Mouse (Mus musculus): Measurements from ENCODE around the gene Tk2. TPM values are rescaled to one million over a fixed set of nuclear protein-coding genes. Genes with fewer than 3 reads are reported as not detected.
"Not testable (repeated sequence)": the region's sequence is repeated elsewhere in the genome, so short reads cannot be mapped to it uniquely, and the experiment has no call there.

Gene Tk2
- total RNA-seq (2021), result 1 to 10 TPM; 2.7 to 3.5 TPM
- long read RNA-seq, experiment 1, partial matches to known transcripts, result 0 of 27 reads
- long read RNA-seq, experiment 1, other reads (novel, unspliced or antisense), result 24 of 27 reads
- long read RNA-seq, experiment 2, partial matches to known transcripts, result 0 of 53 reads
- long read RNA-seq, experiment 2, other reads (novel, unspliced or antisense), result 49 of 53 reads

GRCm38 (mm10) chr8:104248276-104248675 is at the start of gene Tk2:
TSS of gene Tk2 (minus strand) at chr8:104248558.
- intact Hi-C loops (cut with DNase I), result no loop called here
- DNase-seq, result peak; percentile 59 to 60

- intact Hi-C loops (cut with DNase I), result no loop called here
- DNase-seq, result no peak
These were observed 46.0 kb upstream of the Tk2 start for GRCm38 (mm10) chr8:104294396-104294795.

- intact Hi-C loops (cut with DNase I); DNase-seq: not testable (repeated sequence)
These were observed 44.7 kb upstream of the Tk2 start, which contains the start of gene Cmtm2a for GRCm38 (mm10) chr8:104293081-104293480. TSS of gene Cmtm2a (minus strand) at chr8:104293181.

- no peak for DNase-seq
- intact Hi-C loops (cut with DNase I), result no loop called here
These were observed 20.6 kb upstream of the Tk2 start for GRCm38 (mm10) chr8:104268937-104269440.

- intact Hi-C loops (cut with DNase I), result no loop called here
- no peak for DNase-seq
These were observed 20.0 kb upstream of the Tk2 start for GRCm38 (mm10) chr8:104268368-104268767.

GRCm38 (mm10) chr8:104264271-104264935 is 16.0 kb upstream of the Tk2 start:
- intact Hi-C loops (cut with DNase I); DNase-seq: not testable (repeated sequence)

- DNase-seq; intact Hi-C loops (cut with DNase I): not testable (repeated sequence)
These were observed 13.4 kb upstream of the Tk2 start for GRCm38 (mm10) chr8:104261802-104262201.

- no peak for DNase-seq
- intact Hi-C loops (cut with DNase I), result loop anchor here (5.0 kb wide), 1 partner anchor 184 kb away; no protein-coding TSS in a partner anchor
These were observed 4.7 kb upstream of the Tk2 start for GRCm38 (mm10) chr8:104253016-104253415.

- intact Hi-C loops (cut with DNase I), result loop anchor here (5.0 kb wide), 1 partner anchor 186 kb away; no protein-coding TSS in a partner anchor
These were observed 3.1 kb upstream of the Tk2 start for GRCm38 (mm10) chr8:104251461-104251860.

GRCm38 (mm10) chr8:104250439-104251367 is 2.3 kb upstream of the Tk2 start, which contains the start of gene Cklf:
TSS of gene Cklf (plus strand) at chr8:104250861.
- intact Hi-C loops (cut with DNase I), result loop anchor here (1.0 to 5.0 kb wide), 2 partner anchors 90 to 187 kb away; no protein-coding TSS in a partner anchor
- peak; percentile 79 to 82 for DNase-seq

More at GRCm38 (mm10) chr8:104251461-104251860, 3.1 kb upstream of the Tk2 start:
- DNase-seq, result no peak

- no peak for DNase-seq
- intact Hi-C loops (cut with DNase I), result no loop called here
These were observed 1.2 kb upstream of the Tk2 start for GRCm38 (mm10) chr8:104249442-104249996.

GRCm38 (mm10) chr8:104247908-104248275 is 466 bp downstream of the Tk2 start:
- DNase-seq, result no peak
- intact Hi-C loops (cut with DNase I), result no loop called here

- intact Hi-C loops (cut with DNase I), result no loop called here
- DNase-seq, result no peak
These were observed 1.1 kb downstream of the Tk2 start for GRCm38 (mm10) chr8:104247054-104247907.

- intact Hi-C loops (cut with DNase I), result no loop called here
- DNase-seq, result no peak
These were observed 1.7 kb downstream of the Tk2 start for GRCm38 (mm10) chr8:104246621-104247020.

- DNase-seq, result no peak
- intact Hi-C loops (cut with DNase I), result no loop called here
These were observed 6.2 kb downstream of the Tk2 start for GRCm38 (mm10) chr8:104242038-104242644.

- DNase-seq, result no peak
- intact Hi-C loops (cut with DNase I), result no loop called here
These were observed 8.9 kb downstream of the Tk2 start for GRCm38 (mm10) chr8:104239418-104239861.

GRCm38 (mm10) chr8:104234573-104234972 is 13.8 kb downstream of the Tk2 start:
- DNase-seq, result no peak
- intact Hi-C loops (cut with DNase I), result no loop called here

- intact Hi-C loops (cut with DNase I), result no loop called here
These were observed 15.4 kb downstream of the Tk2 start for GRCm38 (mm10) chr8:104232919-104233318.

GRCm38 (mm10) chr8:104232039-104232438 is 16.3 kb downstream of the Tk2 start:
- intact Hi-C loops (cut with DNase I), result no loop called here
- no peak for DNase-seq

More at GRCm38 (mm10) chr8:104232919-104233318, 15.4 kb downstream of the Tk2 start:
- no peak for DNase-seq

All from gastrocnemius, postnatal 36 days (tissue).